In the genomic region with DNA sequence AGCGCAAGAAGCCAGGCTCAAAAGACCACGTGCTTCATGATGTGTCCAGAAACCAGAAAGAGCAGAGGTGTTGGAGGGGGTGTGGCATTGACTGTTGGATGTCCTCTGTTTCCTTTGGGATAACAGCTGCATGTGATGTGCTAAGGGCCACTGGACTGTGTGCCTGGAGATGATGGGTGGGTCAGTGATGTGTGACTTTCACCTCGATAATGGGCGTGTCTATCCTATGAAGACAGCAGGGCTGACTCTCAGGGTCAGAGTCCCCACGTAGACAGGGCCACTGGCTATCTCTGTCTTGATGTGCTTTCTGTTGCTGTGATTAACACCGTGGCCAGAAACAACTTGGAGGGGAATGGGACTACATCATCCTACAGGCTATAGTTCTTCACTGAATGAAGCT, we compare ENCODE assay signal across 26 mouse cellular contexts.
A peak's percentile ranks its signal among the peaks of the same experiment; 100 is the strongest.
DNase-seq lines count a peak whose midpoint lies in the region; ATAC-seq and TF ChIP-seq lines count a peak whose summit lies in the region.
"Had no signal": no experiment of that assay in that cellular context is flagged by ENCODE, and none has a peak within 500 bp of the region (broad histone marks: within the 10 kb centered on the region; RNA-seq: fewer than 3 reads in every experiment).

No protein-coding gene starts in this region.

- H3K27ac ChIP-seq in hindbrain, embryonic 13.5 days = peak overlapping the region; percentile 48
- no peak overlapping the region for H3K27ac ChIP-seq in hindbrain, postnatal 0 days
- H3K27ac ChIP-seq in kidney, postnatal 0 days = no peak overlapping the region
- no peak overlapping the region for H3K27ac ChIP-seq in intestine, embryonic 15.5 days
- H3K27ac ChIP-seq in olfactory bulb, adult 2 months (ENCODE audit: insufficient read depth, low read depth, low read length) = 0 out of 2 replicates have a peak overlapping the region, but pooled peaks have one; percentile 54
- H3K27ac ChIP-seq: embryonic facial prominence, embryonic 13.5 days; heart, adult 2 months; liver, embryonic 14.5 days; macrophage; stomach, embryonic 15.5 days had no signal

- no peaks in the 10 kb centered on the region for H3K27me3 ChIP-seq in hindbrain, embryonic 13.5 days
- H3K27me3 ChIP-seq in hindbrain, postnatal 0 days (ENCODE audit: insufficient read depth, low read length) = no peaks in the 10 kb centered on the region
- no peaks in the 10 kb centered on the region for H3K27me3 ChIP-seq in kidney, postnatal 0 days (ENCODE audit: insufficient read depth, low read length)
- no peaks in the 10 kb centered on the region for H3K27me3 ChIP-seq in intestine, embryonic 15.5 days (replicated peaks)
- H3K27me3 ChIP-seq: embryonic facial prominence, embryonic 13.5 days; heart, embryonic 12.5 days; neural tube, embryonic 12.5 days; stomach, embryonic 15.5 days had no signal

- no peak for TF ChIP-seq CTCF in hindbrain, postnatal 0 days (IDR thresholded peaks at IDR 0.05; ENCODE audit: low read depth)
- TF ChIP-seq CTCF in kidney, postnatal 0 days (IDR thresholded peaks at IDR 0.05; ENCODE audit: low read depth) = no peak
- TF ChIP-seq CTCF in olfactory bulb, adult 2 months (IDR thresholded peaks at IDR 0.05; ENCODE audit: insufficient read depth, low read depth, low read length) = no peak

- no peak overlapping the region for H3K9ac ChIP-seq in hindbrain, embryonic 13.5 days
- H3K9ac ChIP-seq in hindbrain, postnatal 0 days (replicated peaks; ENCODE audit: low read length) = no peak overlapping the region
- no peak overlapping the region for H3K9ac ChIP-seq in kidney, postnatal 0 days (ENCODE audit: low read depth, low read length)
- no peak overlapping the region for H3K9ac ChIP-seq in intestine, embryonic 15.5 days
- H3K9ac ChIP-seq: embryonic facial prominence, embryonic 13.5 days; heart, embryonic 12.5 days; liver, embryonic 14.5 days; neural tube, embryonic 12.5 days; stomach, embryonic 15.5 days had no signal

- no peak overlapping the region for H3K4me2 ChIP-seq in hindbrain, embryonic 13.5 days
- H3K4me2 ChIP-seq in hindbrain, postnatal 0 days (ENCODE audit: low read depth, low read length) = no peak overlapping the region
- H3K4me2 ChIP-seq in kidney, postnatal 0 days (ENCODE audit: low read length) = no peak overlapping the region
- no peak overlapping the region for H3K4me2 ChIP-seq in intestine, embryonic 15.5 days (replicated peaks)
- H3K4me2 ChIP-seq: embryonic facial prominence, embryonic 13.5 days; heart, embryonic 12.5 days; neural tube, embryonic 12.5 days; stomach, embryonic 15.5 days had no signal

- no peak for TF ChIP-seq POLR2A in olfactory bulb, adult 2 months (IDR thresholded peaks at IDR 0.05; ENCODE audit: insufficient read depth, low read depth, low read length)

- no peak overlapping the region for H3K4me3 ChIP-seq in hindbrain, embryonic 13.5 days
- no peak overlapping the region for H3K4me3 ChIP-seq in hindbrain, postnatal 0 days (ENCODE audit: low read length)
- no peak overlapping the region for H3K4me3 ChIP-seq in kidney, postnatal 0 days (replicated peaks; ENCODE audit: low read depth, low read length)
- no peak overlapping the region for H3K4me3 ChIP-seq in intestine, embryonic 15.5 days (replicated peaks)
- H3K4me3 ChIP-seq in olfactory bulb, adult 2 months (ENCODE audit: insufficient read depth, low read depth, low read length) = no peak overlapping the region
- H3K4me3 ChIP-seq: embryonic facial prominence, embryonic 13.5 days; heart, adult 2 months; heart, embryonic 12.5 days; myocyte; neural tube, embryonic 12.5 days; stomach, embryonic 15.5 days had no signal

- WGBS in hindbrain, embryonic 13.5 days = 79% methylated on average over 6 of the region's 6 CpGs
- whole genome bisulfite sequencing in hindbrain, postnatal 0 days = 79% methylated on average over 6 of the region's 6 CpGs
- 69% methylated on average over 6 of the region's 6 CpGs for WGBS in kidney, postnatal 0 days
- WGBS in intestine, embryonic 15.5 days = 73% methylated on average over 6 of the region's 6 CpGs
- 77% methylated on average over 6 of the region's 6 CpGs for WGBS in olfactory bulb, adult 2 months

- ATAC-seq in hindbrain, embryonic 13.5 days (ENCODE audit: low FRiP score) = no peak
- no peak for ATAC-seq in hindbrain, postnatal 0 days
- ATAC-seq in kidney, postnatal 0 days (replicated peaks; ENCODE audit: low FRiP score, low read depth) = peak; percentile 15; the same call in 1 of the 2 replicates
- ATAC-seq in intestine, embryonic 15.5 days = peak; percentile 39; the same call in 1 of the 2 replicates
- ATAC-seq: CD4-positive, CD25-positive, alpha-beta regulatory T cell, adult 4 months; forebrain, embryonic 16.5 days had no signal

- peaks cover 66% of the 10 kb centered on the region for H3K4me1 ChIP-seq in hindbrain, embryonic 13.5 days (replicated peaks)
- peaks cover 24% of the 10 kb centered on the region for H3K4me1 ChIP-seq in hindbrain, postnatal 0 days (ENCODE audit: insufficient read depth, low read length)
- peaks cover 16% of the 10 kb centered on the region for H3K4me1 ChIP-seq in kidney, postnatal 0 days (replicated peaks; ENCODE audit: insufficient read depth, low read length)
- peaks cover 28% of the 10 kb centered on the region for H3K4me1 ChIP-seq in intestine, embryonic 15.5 days (replicated peaks)
- peaks cover 60% of the 10 kb centered on the region for H3K4me1 ChIP-seq in olfactory bulb, adult 2 months (ENCODE audit: control insufficient read depth, insufficient read depth, low read length)

- no peaks in the 10 kb centered on the region for H3K9me3 ChIP-seq in hindbrain, embryonic 13.5 days
- H3K9me3 ChIP-seq in hindbrain, postnatal 0 days (ENCODE audit: low read length) = no peaks in the 10 kb centered on the region
- no peaks in the 10 kb centered on the region for H3K9me3 ChIP-seq in kidney, postnatal 0 days (replicated peaks; ENCODE audit: low read length)
- no peaks in the 10 kb centered on the region for H3K9me3 ChIP-seq in intestine, embryonic 15.5 days
- H3K9me3 ChIP-seq: embryonic facial prominence, embryonic 13.5 days; heart, embryonic 12.5 days; neural tube, embryonic 12.5 days; stomach, embryonic 15.5 days had no signal

- no peak for DNase-seq in hindbrain, postnatal 0 days (ENCODE audit: low spot score)
- DNase-seq in kidney, postnatal 0 days (ENCODE audit: low spot score) = no peak
- DNase-seq in kidney, adult 11 months = no peak
- DNase-seq in adrenal gland, adult 18-20 months (ENCODE audit: low spot score in 2 of 2) = no peak
- DNase-seq: adrenal gland, adult 2 months; adrenal gland, postnatal 36 days; cerebellum, adult 18-20 months; cerebellum, postnatal 10 days; heart, adult 2 months; liver; lung, adult 2 months; lung, postnatal 10 days; right cerebral cortex, postnatal 4 days; thymus, postnatal 14 days had no signal

- H3K36me3 ChIP-seq in hindbrain, embryonic 13.5 days = peaks cover 14% of the 10 kb centered on the region
- no peaks in the 10 kb centered on the region for H3K36me3 ChIP-seq in hindbrain, postnatal 0 days (ENCODE audit: insufficient read depth, low read length)
- no peaks in the 10 kb centered on the region; the same call in 1 of the 2 replicates for H3K36me3 ChIP-seq in kidney, postnatal 0 days (ENCODE audit: insufficient read depth, low read length)
- no peaks in the 10 kb centered on the region for H3K36me3 ChIP-seq in intestine, embryonic 15.5 days

Comparison
In these comparisons a context has a peak if more than half of its experiments do, and no peak if none do; other contexts are left out.
1. H3K27ac ChIP-seq: peak in hindbrain, embryonic 13.5 days (single experiment) and olfactory bulb, adult 2 months (single experiment); none in hindbrain, postnatal 0 days (single experiment), kidney, postnatal 0 days (single experiment) and intestine, embryonic 15.5 days (single experiment).
2. ATAC-seq: peak in kidney, postnatal 0 days (single experiment) and intestine, embryonic 15.5 days (single experiment); none in hindbrain, embryonic 13.5 days (single experiment) and hindbrain, postnatal 0 days (single experiment).